Mouse (Mus musculus): ENCODE measurements around the gene Lrrc32.
A peak's percentile ranks its signal among the peaks of the same experiment; 100 is the strongest.

The Lrrc32 gene

GRCm38 (mm10) chr7:98523070-98523812 is 34.2 kb downstream of the Lrrc32 start:
- peak; percentile 71 for DNase-seq

- DNase-seq, result peak; percentile 56
Observed at GRCm38 (mm10) chr7:98523813-98524361, 34.8 kb downstream of the Lrrc32 start.

DNA sequence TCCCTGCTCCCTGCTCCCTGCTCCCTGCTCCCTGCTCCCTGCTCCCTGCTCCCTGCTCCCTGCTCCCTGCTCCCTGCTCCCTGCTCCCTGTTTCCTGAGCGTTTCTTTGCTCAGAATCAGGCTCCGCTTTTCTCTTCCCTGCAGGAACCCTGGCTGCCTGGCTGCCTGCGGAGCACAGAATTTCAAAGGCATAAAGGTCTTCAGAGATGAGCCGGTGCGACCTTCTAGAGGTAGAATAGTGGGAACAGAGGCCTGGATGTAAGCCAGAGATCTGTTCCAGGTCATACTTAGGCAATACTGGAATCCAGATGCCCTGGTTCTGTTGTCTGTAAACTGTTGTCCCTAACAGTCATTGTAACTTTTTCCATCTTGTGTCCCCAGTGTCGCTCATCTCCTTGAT is 35.3 kb downstream of the Lrrc32 start:
- no peak for DNase-seq

DNA sequence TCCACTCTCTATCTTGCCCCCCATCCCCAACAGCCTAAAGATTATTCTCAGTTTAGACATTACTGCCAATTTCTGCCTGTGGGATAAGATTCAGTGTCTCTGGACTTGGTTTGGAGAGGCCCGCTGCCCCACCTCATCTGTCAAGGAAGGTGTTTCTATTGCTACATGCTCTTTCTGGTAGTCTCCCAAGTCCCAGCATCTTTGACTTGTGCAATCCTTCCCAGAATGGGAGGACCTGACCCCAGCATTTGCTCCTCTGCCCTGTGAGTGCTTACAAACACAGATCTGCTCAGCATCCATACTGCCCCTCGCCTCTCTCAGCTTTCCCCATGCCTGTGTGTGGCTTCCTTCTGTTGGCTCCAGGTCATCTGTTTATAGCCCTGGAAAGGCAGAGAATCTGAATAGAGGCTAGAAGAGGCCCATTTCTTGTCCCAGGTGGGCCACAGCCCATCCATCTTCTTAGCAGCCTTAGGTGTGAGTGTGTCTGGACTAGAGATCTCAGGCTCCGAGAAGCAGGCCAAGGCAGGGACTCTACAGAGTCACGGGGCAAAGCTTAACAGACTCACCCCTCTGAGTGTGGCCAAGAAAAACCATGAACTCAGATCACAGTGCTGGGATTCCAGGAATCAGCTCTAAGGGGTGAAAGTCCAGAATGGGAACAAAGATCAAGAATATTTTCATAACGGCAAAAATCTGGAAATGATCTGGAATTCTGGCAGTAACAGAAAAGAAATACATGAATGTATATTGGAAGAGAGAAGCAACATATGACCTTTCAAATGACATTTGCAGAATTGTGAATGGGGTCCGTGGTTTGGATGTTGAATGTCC is 36.0 kb downstream of the Lrrc32 start:
- peak; percentile 51 for DNase-seq

- no peak for DNase-seq
Observed at GRCm38 (mm10) chr7:98527085-98527484, 38.0 kb downstream of the Lrrc32 start.

GRCm38 (mm10) chr7:98531612-98532011 is 42.5 kb downstream of the Lrrc32 start:
- peak; percentile 59 for DNase-seq

DNA sequence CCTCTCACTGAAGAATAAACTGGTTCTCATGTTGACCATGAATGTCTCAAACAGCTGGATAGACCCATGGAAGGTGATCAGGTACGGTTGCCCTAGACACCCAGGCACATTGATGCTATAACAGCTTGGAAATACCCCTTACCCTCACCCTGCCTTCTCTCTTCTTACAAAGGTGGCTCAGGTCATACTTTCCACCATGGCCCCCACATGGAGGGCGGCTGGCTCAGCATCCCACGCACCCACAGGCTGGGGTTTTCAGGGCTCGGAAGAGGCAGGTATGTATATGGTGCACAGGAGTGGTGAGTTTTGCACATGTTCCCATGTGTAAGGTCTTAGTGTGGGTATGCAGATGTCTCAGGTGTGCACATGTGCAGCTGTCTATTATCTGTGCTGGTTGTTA is 43.9 kb downstream of the Lrrc32 start:
- DNase-seq, result no peak

GRCm38 (mm10) chr7:98534432-98534855 is 45.4 kb downstream of the Lrrc32 start:
- DNase-seq, result no peak

DNA sequence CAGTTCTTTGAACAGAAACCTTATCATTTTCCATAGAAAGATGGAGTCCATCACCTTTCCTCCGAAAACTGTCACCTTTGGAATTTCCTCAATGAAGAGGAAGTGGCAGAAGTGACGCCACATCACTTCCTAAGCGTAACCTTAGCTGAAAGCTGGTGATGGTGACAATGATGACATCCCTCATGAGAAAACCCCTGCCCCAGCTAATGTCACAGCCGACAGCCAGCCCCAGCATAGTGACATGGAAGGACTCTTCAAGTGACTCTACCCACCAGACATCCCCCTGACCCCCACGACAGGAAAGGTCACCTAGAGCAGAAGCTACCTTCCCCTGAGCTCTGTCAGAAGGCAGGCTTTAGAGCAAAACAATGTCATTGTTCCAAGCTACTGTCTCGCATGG is 46.1 kb downstream of the Lrrc32 start:
- no peak for DNase-seq

DNA sequence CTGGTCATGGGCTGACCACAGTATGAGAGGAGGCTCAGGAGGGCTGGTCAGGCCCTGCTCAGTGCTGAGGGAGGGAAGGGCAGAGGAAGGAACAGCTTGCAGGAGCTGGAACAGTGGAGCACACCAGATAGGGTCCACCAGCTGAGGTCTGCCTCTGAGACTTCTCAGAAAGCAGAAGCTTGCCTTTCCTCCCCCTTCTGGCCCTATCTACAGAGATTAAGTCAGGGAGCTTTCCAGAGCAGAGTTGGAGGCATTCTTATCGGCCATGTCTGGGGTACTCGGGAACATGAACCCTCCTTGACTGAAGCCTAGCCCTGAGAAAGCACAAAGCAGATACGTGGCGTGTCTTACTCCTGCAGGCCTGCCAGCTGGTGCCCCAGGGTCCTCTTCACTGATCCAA is 46.8 kb downstream of the Lrrc32 start:
- DNase-seq, result no peak

- no peak for DNase-seq
Observed at GRCm38 (mm10) chr7:98537210-98537966, 48.3 kb downstream of the Lrrc32 start.

- no peak for DNase-seq
Observed at GRCm38 (mm10) chr7:98537967-98538573, 49.0 kb downstream of the Lrrc32 start.

DNA sequence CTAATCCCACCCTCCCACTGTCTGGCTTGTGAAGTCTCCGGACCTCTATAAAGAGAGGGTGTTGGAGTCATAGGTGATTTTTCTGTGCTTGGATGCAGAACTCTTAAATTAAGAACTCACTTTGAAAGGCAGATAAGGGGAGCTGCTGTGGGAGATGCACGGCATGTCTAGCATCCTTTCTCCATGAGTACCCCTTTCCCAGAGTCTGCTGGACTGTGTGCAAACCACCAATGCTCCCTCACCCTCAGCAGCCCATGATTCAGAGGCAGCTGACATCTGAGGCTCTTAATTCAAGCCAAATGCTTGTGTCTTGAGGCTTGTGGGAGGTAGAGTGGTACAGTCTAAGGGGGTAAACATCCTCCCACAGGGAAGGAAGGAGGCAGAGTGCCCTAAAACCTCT is 51.8 kb downstream of the Lrrc32 start:
- no peak for DNase-seq

DNA sequence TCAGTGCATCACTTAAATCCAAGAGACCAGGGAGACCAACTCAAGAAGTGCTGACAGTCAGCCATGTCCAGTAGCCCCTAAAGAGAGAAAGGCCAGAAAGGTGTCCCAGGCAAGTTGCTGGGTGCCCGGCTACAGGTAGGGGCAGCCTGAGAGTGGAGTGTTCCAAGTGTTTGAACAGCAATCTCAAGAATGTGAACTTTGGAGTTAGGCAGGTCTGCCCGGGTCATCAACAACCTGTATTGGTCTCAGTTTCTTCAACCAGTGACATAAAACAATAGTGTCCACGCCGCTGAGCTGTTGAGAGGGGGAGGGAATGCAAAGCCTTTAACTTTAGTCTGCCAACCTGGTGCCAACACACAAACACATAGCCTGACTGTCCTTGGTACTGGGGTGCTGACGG is 52.5 kb downstream of the Lrrc32 start:
- DNase-seq, result peak; percentile 54

DNA sequence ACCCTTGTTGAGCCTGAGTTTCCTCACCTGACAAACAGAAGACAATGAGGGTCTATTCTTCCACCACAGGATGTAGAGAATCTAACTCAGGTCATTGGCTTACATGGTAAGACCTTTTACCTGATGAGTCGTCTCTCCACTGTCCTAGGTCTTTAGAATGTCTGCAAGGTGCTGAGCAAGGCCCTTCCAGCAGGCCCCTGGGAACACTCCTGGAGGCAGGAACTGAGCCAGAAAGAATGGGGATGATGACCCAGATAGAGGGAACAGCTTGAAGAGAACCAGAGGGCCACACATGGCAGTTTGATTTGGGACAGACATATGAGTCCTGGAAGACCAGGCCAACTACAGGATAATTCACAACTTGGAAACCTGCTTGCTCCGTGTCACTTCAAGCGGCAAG is 53.2 kb downstream of the Lrrc32 start:
- DNase-seq, result no peak

- peak; percentile 62 for DNase-seq
Observed at GRCm38 (mm10) chr7:98542731-98543142, 53.7 kb downstream of the Lrrc32 start.

DNA sequence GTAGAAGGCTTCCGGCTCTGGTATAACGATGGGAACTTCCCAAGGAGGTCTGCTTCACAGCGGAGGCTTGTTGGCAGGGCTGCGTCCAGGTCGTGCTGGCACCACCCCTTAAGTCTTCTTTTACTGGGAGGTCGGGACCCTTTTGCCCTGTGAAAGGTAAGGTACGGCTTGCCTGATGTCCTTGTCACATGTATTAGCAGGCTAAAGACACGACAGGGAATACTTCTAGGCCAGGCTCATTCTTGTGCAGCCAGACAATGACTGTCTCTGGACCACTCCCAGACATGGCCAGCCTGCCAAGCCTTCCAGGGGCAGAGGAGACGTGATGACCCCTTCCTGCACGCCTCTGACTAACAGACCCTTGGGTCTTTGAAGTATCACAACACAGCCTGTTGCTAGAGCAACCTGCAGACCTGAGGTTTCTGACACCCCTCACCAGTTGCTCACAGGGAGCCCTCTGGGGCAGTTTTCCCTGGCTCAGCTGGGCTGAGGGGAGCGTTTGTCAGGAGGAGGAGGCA is 54.8 kb downstream of the Lrrc32 start:
- no peak for DNase-seq

DNA sequence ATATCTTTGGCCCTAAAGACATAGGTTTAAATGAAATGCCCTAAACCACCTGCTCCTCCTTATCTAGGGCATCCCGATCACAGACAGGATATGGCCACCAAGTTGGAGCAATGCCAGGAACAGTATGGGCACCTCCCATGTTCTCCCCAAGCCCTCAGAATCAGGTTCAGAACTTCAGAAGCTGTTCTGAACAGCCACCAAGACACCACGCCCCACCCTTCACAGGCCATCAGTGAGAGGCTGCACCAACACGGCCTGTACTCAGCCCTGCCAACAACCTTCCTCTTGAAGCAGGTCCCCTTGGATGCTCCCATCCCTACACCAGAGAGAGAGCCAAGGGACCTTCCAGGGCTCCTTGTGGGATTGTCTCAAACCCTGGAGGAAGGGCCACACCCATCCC is 55.5 kb downstream of the Lrrc32 start:
- DNase-seq, result no peak

DNA sequence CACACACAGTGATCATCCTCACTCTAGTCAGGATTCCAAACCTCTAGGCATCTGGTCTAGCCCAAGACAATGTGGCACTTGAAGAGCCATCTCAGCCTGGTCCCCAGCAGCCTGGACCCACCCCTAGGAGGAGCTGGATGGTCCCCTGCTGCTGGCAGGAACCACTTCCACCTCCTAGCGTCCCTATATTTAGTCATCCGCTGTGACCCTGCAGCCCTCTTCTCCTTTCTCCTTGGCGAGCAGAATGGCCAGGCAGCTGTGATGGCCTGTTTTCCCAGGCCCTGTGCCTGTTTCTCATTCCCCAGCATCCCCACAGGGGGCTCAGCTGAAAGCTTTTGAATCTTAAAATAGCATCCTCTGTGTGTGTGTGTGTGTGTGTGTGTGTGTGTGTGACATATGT is 59.8 kb downstream of the Lrrc32 start:
- DNase-seq, result no peak

DNA sequence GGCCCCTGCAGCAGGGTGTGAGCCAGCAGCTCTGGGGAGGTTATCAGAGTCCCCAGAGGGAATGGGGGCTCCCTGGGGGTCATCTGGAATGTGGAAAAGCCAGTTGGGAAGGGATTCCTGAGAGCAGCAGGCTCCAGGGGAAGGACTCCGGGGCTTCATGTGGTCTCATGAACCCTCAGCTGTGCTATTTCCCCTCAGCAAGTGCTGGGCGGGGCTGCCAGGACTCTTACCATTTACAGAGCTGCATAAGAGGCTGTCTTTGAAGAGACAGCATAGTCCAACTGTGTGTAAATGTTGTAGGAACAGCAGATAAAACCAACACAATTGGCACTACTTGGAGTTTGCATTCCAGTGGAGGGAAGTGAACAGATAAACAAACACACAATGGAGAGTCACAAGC is 61.5 kb downstream of the Lrrc32 start:
- DNase-seq, result no peak

- DNase-seq, result no peak
Observed at GRCm38 (mm10) chr7:98551041-98551440, 62.0 kb downstream of the Lrrc32 start.

Measured in kidney, adult 11 months (tissue).